Mouse (Mus musculus): ENCODE data around the gene Agrn. TPM values are rescaled to one million over a fixed set of nuclear protein-coding genes. Genes with fewer than 3 reads are reported as not detected.

Agrn gene
- total RNA-seq, 2 experiments from 2014 or later: 2.9 to 4.2 TPM

DNA sequence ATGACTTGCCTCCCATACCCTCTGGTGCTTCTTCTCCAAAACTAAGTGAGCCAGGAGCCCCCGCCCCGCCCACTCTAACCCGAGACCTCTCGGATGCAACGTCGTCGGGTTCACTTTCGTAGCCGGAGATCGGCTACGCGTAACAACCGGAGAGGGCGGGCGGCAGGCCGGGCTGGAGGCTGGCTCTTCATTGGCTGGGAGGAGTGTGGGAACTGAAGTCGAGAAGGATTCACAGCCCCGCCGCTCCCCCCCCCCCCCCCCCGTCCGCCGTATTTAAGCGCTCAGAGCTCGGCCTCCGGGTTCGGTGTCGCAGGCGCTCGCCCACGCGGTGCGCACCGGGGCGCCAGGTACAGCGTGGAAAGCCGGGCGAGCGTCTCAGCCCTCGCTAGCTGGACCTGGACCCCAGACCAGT is 5.7 kb upstream of the Agrn start, which contains the start of gene AW011738:
Gene AW011738, plus strand, starts transcription at position 304 of the 412 bp plus-strand sequence.
- peak; percentile 74 for ATAC-seq (ENCODE audit: poor library complexity, severe bottlenecking)

DNA sequence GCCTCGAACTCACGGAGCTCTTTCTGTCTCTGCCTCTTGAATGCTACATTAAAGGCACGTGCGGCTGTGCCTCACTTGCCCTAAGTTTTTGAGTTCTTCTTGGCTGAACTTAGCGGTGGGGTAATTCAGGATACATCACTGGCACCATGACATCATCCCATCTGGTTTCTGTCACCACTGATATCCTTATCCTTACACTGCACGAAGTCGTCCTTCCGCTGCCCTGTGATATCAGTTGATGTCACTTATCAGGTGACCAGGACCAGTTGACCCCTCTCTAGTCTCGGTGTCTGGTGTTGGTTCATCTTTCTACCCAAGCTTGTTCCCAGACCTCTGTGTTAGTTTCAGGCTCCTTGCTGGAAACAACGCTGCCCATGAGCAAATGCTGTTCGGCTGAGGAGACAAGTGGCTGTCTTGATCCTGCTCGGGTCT is 5.2 kb upstream of the Agrn start:
- no peak for ATAC-seq (ENCODE audit: poor library complexity, severe bottlenecking)

- ATAC-seq (ENCODE audit: poor library complexity, severe bottlenecking): 0 out of 2 replicates have a peak, but pooled peaks have one; percentile 8
Measured at GRCm38 (mm10) chr4:156200623-156201475, 3.6 kb upstream of the Agrn start, which contains the start of gene Isg15. TSS of gene Isg15 (minus strand) at chr4:156200818.

GRCm38 (mm10) chr4:156197829-156198205 is 529 bp upstream of the Agrn start:
- peak; percentile 87 for ATAC-seq (ENCODE audit: poor library complexity, severe bottlenecking)

DNA sequence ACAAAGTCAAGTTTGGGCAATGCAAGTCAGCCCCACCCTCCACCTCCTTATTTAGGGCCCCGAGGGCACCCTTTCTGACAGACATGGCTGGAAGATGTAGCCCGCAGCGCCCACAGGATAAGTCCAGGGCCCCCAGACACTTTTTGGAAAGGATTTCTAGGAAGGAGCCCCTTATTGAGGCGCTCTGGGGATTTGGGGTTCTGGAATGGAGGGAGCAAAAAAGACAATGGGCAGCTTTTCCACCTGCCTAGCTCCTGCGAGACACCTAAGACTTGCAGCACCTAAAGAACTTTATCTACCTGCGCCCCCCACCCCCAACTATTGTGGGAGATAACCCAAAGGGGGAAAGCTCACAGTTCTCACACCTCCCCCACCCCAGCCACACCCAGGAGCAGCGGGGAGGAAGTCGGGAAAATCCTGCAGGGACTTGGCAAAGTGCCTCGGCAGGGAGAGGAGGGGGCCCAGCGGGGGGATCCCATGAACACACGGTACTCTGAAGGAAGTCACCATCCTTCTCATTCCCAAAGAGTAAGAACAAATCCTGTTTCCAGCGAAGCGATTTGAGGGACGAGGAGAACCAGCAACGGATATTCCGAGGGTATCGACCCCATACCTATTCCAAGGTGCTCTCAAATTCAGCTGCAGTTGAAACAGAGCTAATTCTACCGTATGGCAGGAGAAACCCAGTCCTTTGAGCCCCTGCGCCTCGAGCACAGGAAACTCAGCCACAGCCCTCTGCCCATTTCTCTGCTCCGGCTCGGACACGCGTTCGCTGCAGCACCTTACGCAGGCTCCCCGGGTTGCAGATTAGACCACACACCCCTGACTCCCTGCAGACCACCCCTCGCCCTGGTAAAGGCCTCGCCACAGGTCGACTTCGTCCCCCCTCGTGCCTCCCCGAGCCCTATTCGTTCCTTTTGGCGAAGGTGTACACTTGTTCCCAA is 1.1 kb downstream of the Agrn start:
- no peak for ATAC-seq (ENCODE audit: poor library complexity, severe bottlenecking)

GRCm38 (mm10) chr4:156194346-156194745 is 2.9 kb downstream of the Agrn start:
- ATAC-seq (ENCODE audit: poor library complexity, severe bottlenecking): no peak

DNA sequence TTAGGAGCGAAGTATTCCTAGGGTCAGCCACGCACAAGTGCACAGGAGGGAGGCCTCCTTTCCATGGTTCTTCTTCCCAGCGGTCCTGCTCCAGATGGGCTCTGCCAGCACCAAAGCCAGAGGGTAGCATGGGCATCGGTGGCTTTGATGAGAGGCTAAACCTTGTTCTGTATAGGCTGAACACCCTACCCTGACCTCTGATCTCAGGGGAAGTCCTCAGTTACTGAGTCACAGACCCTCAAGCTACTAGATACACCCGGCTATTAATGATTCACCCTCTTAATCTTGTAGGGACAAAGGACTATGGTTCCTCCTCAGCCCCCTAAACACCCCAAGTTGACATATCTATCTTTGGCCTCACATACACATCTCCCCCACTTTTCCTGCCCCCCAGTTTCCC is 3.4 kb downstream of the Agrn start:
- no peak for ATAC-seq (ENCODE audit: poor library complexity, severe bottlenecking)

- ATAC-seq (ENCODE audit: poor library complexity, severe bottlenecking): no peak
Measured at GRCm38 (mm10) chr4:156193200-156193590, 4.1 kb downstream of the Agrn start.

- no peak for ATAC-seq (ENCODE audit: poor library complexity, severe bottlenecking)
Measured at GRCm38 (mm10) chr4:156192421-156193199, 4.7 kb downstream of the Agrn start.

DNA sequence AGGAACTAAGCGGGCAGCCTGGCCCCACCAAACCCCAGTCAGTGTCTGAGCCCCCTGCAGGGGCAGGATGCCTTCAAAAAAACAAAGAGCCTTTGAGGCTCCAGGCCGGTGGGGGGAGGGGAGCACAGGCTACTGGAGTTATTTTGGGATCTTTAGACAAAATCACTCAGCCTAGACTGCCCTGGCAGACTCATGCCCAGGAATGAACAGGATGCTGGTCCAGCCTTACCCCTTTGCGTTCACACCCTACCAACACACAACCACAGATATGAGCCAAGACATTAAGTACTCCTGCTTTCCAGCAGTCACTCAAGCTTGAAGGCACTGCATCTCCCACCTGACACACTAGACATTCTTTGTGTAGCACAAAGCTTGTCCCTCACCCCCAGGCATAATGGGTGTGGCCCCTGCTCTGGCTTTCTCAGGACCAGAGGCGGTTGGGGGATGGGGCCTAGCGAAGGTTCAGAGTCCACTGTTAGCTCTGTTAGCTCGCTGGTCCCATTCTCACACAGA is 8.4 kb downstream of the Agrn start:
- ATAC-seq (ENCODE audit: poor library complexity, severe bottlenecking): no peak; the same call in 1 of the 2 replicates

GRCm38 (mm10) chr4:156188162-156188810 is 9.0 kb downstream of the Agrn start:
- ATAC-seq (ENCODE audit: poor library complexity, severe bottlenecking): peak; percentile 71

DNA sequence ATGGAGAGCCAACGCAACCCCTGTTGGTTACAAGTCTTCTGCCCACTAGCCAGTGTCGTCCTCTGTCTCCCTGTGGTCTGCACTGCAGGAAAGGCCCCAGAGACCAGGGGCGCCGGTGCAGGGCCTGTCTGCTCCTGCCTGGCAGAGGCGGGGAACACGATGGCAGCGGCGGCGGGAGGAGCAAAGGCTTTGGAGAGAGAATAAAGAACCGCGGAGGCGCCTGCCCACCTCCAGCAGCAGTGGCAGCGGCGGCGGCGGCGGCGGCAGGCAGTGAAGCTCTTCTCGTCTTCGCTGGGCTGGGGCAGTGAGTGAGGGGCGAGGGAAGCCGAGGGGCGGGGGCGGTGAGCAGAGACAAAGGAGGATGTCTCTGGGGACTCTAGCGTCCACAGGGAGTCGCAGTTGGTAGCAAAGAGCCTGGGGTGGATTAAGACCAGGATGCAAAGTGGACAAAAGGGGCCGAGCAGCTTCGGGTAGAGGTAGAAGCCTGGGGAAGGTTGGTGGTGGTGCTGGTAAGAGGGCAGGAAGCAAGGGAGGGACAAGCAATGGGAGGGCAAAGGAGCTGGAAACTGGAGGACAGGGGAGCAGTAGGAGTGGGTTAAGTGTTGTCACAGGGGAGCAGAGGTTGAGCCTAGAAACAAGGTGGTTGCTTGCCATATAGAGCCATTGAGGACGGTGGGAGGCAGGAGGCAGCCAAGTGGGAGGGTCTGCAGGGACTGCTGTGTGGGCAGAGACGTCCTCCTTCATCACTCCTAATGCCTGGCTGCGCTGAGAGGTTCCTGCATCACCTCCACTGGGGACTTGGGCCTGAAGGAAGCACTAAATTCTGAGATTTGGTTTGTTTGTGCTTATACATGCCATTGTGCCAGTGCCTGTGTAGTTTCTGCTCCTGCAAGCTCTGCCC is 11.1 kb downstream of the Agrn start:
- no peak for ATAC-seq (ENCODE audit: poor library complexity, severe bottlenecking)

DNA sequence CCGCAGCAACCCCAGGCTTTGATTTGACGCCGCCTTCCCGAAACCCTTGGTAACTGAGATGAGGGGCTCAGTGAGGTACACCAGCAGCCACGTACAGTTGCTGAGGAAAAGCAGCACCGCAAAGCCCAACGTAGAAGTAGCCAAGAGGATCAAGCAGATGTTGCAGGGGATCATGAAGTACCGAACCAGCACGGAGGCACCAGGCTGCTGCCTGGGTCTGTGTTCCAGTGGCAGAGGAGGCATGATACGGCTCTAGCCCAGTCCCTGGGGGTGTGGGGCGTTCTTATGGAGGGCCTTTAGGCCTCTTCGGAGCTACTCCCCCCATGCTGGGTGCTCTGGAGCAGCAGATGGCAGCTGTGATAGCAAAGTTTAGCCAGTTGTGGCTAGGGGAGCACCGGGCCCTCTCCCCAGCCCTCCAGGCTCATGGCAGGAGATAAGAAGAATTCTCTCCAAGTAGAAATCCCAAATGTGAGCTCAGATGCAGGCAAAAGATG is 11.8 kb downstream of the Agrn start:
- no peak for ATAC-seq (ENCODE audit: poor library complexity, severe bottlenecking)

DNA sequence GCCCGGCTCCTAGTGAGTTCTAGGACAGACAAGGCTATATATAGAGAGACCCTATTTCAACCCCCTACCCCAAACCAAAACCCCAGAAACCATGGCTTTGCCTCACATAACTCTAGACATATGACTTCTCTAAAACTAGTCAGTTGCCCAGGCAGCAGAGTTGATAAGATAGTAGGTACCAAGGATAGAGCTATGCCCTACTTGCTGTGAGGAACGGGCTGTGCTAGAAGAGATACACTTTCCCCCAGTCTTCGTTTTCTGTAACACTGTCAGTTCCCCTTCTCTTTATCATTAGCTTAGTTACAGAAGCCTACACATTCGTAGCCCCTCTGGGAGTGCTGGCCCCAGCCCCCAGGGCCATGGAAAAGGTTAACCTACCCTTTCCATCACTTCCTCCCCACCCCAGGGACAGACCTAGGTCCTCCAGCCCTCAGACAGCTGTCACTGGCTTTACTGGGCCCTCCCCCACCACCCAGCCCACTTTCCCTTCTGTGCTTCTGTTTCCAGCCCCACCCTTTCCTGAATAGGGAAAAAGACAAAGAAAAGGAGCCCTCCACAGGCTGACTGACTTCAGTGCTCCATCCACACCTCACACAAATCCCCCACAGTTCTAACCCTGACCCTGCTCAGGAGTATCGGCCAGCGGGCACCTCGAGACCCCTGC is 12.9 kb downstream of the Agrn start:
- no peak for ATAC-seq (ENCODE audit: poor library complexity, severe bottlenecking)

DNA sequence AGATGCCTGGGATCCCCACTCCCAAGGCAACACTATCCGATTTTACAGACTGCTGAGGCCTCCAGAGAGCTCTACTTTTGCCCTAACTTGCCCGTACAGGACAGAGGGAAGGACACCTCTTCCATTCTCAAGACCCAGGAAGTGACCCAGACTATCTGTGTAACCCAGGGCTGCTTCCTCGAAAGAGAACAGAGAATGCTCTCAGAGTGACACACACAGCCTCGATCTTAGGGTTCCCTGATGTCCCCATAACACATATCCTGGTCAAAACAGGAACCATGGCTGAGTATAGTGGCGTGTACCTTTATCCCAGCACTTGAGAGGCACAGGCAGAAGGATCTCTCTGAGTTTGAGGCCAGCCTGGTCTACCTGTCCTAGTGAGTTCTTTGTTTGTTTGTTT is 13.5 kb downstream of the Agrn start:
- ATAC-seq (ENCODE audit: poor library complexity, severe bottlenecking): peak; percentile 51

GRCm38 (mm10) chr4:156177630-156178029 is 19.7 kb downstream of the Agrn start:
- no peak for ATAC-seq (ENCODE audit: poor library complexity, severe bottlenecking)

DNA sequence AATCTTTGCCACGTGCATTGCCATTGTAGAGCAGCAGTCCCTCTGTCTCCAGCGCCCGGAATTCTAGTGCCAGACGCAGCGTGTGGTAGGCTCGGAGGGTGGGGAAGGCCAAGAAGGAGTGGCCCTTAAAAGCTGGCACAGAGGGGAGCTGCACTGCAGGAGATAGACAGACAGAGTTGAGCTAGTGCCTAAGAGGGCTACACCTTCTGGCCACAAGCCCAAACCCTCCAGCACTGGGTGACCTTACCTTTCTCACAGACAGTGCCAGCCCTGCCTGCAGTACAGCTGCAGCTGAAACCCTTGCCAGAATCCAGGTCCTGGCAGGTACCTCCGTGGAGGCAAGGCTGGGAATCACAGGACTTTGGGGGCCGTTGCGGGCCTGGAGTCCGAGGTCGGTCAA is 25.5 kb downstream of the Agrn start:
- no peak for ATAC-seq (ENCODE audit: poor library complexity, severe bottlenecking)

- ATAC-seq (ENCODE audit: poor library complexity, severe bottlenecking): no peak
Measured at GRCm38 (mm10) chr4:156169129-156169528, 28.2 kb downstream of the Agrn start.

Measured in megakaryocyte, adult 5-6 weeks (primary cell).